Mouse (Mus musculus): ENCODE data around the gene Shcbp1. TPM values are rescaled to one million over a fixed set of nuclear protein-coding genes. Genes with fewer than 3 reads are reported as not detected.
"Not testable (repeated sequence)": the region's sequence is repeated elsewhere in the genome, so short reads cannot be mapped to it uniquely, and the experiment has no call there.

Gene Shcbp1
- polyA plus RNA-seq (2015; fragmentation: Nextera tagmentation; extraction: Ambion mirVana), result 8.2 and 23.0 TPM in 2 replicates

GRCm38 (mm10) chr8:4779254-4780055 is at the start of gene Shcbp1:
Gene Shcbp1, minus strand, starts transcription at chr8:4779567.
- ATAC-seq (ENCODE audit: low FRiP score), result peak; percentile 99
- Histone ChIP-seq H3K4me2 (peak within 1 kb of the TSS; percentile 93), H3K27ac (replicated peaks) (no peak within 1 kb of the TSS), H3K27me3 (replicated peaks) (no peaks in the 10 kb centered on the region), H3K9me3 (replicated peaks) (no peaks in the 10 kb centered on the region), H3K4me1 (peaks cover 11% of the 10 kb centered on the region), H3K4me3 (replicated peaks) (peak within 1 kb of the TSS; percentile 62), H3K9ac (replicated peaks) (peak within 1 kb of the TSS; percentile 47), H3K36me3 (no peaks in the 10 kb centered on the region)
- 7% methylated on average over 29 of the region's 29 CpGs for WGBS

GRCm38 (mm10) chr8:4808831-4809230 is 29.5 kb upstream of the Shcbp1 start:
- no peak overlapping the region for H3K9ac ChIP-seq (replicated peaks)
- no peaks in the 10 kb centered on the region for H3K9me3 ChIP-seq (replicated peaks)
- no peak overlapping the region for H3K27ac ChIP-seq (replicated peaks)
- H3K27me3 ChIP-seq (replicated peaks), result no peaks in the 10 kb centered on the region
- H3K4me3 ChIP-seq (replicated peaks), result no peak overlapping the region
- WGBS, result 91% methylated on average over 4 of the region's 4 CpGs
- H3K4me1 ChIP-seq, result no peaks in the 10 kb centered on the region
- no peaks in the 10 kb centered on the region for H3K36me3 ChIP-seq
- H3K4me2 ChIP-seq, result no peak overlapping the region
- no peak for ATAC-seq (ENCODE audit: low FRiP score)

GRCm38 (mm10) chr8:4800524-4801122 is 21.3 kb upstream of the Shcbp1 start:
- 55% methylated on average over 19 of the region's 19 CpGs for WGBS
- H3K27ac ChIP-seq (replicated peaks), result no peak overlapping the region
- H3K27me3 ChIP-seq (replicated peaks), result no peaks in the 10 kb centered on the region
- H3K4me3 ChIP-seq (replicated peaks), result no peak overlapping the region
- H3K4me2 ChIP-seq, result peak overlapping the region; percentile 27
- ATAC-seq (ENCODE audit: low FRiP score), result no peak
- H3K9ac ChIP-seq (replicated peaks), result no peak overlapping the region
- no peaks in the 10 kb centered on the region for H3K36me3 ChIP-seq
- no peaks in the 10 kb centered on the region for H3K9me3 ChIP-seq (replicated peaks)
- no peaks in the 10 kb centered on the region for H3K4me1 ChIP-seq

- H3K9me3 ChIP-seq (replicated peaks), result no peaks in the 10 kb centered on the region
- peak overlapping the region; percentile 93 for H3K4me2 ChIP-seq
- 84% methylated on average over 6 of the region's 6 CpGs for WGBS
- H3K27ac ChIP-seq (replicated peaks), result no peak overlapping the region
- H3K4me1 ChIP-seq, result peaks cover 11% of the 10 kb centered on the region
- no peak overlapping the region for H3K4me3 ChIP-seq (replicated peaks)
- ATAC-seq (ENCODE audit: low FRiP score), result no peak
- H3K36me3 ChIP-seq, result no peaks in the 10 kb centered on the region
- H3K27me3 ChIP-seq (replicated peaks), result no peaks in the 10 kb centered on the region
- H3K9ac ChIP-seq (replicated peaks), result no peak overlapping the region
Observed at GRCm38 (mm10) chr8:4778266-4778665, 1.1 kb downstream of the Shcbp1 start.

- H3K4me1 ChIP-seq, result no peaks in the 10 kb centered on the region
- H3K27ac ChIP-seq (replicated peaks), result no peak overlapping the region
- H3K4me2 ChIP-seq, result no peak overlapping the region
- H3K9ac ChIP-seq (replicated peaks), result no peak overlapping the region
- no peaks in the 10 kb centered on the region for H3K27me3 ChIP-seq (replicated peaks)
- no peak overlapping the region for H3K4me3 ChIP-seq (replicated peaks)
- no peak for ATAC-seq (ENCODE audit: low FRiP score)
- H3K9me3 ChIP-seq (replicated peaks), result no peaks in the 10 kb centered on the region
- no peaks in the 10 kb centered on the region for H3K36me3 ChIP-seq
- 94% methylated on average over 4 of the region's 4 CpGs for WGBS
Observed at GRCm38 (mm10) chr8:4764751-4765150, 14.6 kb downstream of the Shcbp1 start.

- WGBS, result 93% methylated on average over 5 of the region's 5 CpGs
- ATAC-seq (ENCODE audit: low FRiP score), result no peak
- Histone ChIP-seq H3K36me3 (no peaks in the 10 kb centered on the region), H3K4me3 (replicated peaks) (no peak overlapping the region), H3K9me3 (replicated peaks) (no peaks in the 10 kb centered on the region), H3K4me2 (no peak overlapping the region), H3K27ac (replicated peaks) (no peak overlapping the region), H3K9ac (replicated peaks) (no peak overlapping the region), H3K4me1 (no peaks in the 10 kb centered on the region), H3K27me3 (replicated peaks) (no peaks in the 10 kb centered on the region)
Observed at GRCm38 (mm10) chr8:4753048-4753447, 26.3 kb downstream of the Shcbp1 start.

- Histone ChIP-seq H3K4me1 (no peaks in the 10 kb centered on the region), H3K27ac (replicated peaks) (no peak overlapping the region), H3K27me3 (replicated peaks) (no peaks in the 10 kb centered on the region), H3K4me3 (replicated peaks) (no peak overlapping the region), H3K4me2 (no peak overlapping the region), H3K36me3 (no peaks in the 10 kb centered on the region), H3K9ac (replicated peaks) (no peak overlapping the region), H3K9me3 (replicated peaks) (no peaks in the 10 kb centered on the region)
- no peak for ATAC-seq (ENCODE audit: low FRiP score)
- 67% methylated on average over 1 of the region's 1 CpGs for WGBS
Observed at GRCm38 (mm10) chr8:4730942-4731341, 48.4 kb downstream of the Shcbp1 start.

GRCm38 (mm10) chr8:4715546-4715945 is 63.8 kb downstream of the Shcbp1 start:
- H3K9me3 ChIP-seq (replicated peaks), result no peaks in the 10 kb centered on the region
- no peak overlapping the region for H3K27ac ChIP-seq (replicated peaks)
- WGBS, result 56% methylated on average over 2 of the region's 2 CpGs
- H3K4me2 ChIP-seq, result no peak overlapping the region
- H3K4me1 ChIP-seq, result no peaks in the 10 kb centered on the region
- H3K27me3 ChIP-seq (replicated peaks), result no peaks in the 10 kb centered on the region
- H3K4me3 ChIP-seq (replicated peaks), result no peak overlapping the region
- no peaks in the 10 kb centered on the region for H3K36me3 ChIP-seq
- no peak for ATAC-seq (ENCODE audit: low FRiP score)
- no peak overlapping the region for H3K9ac ChIP-seq (replicated peaks)

GRCm38 (mm10) chr8:4708346-4708745 is 71.0 kb downstream of the Shcbp1 start:
- ATAC-seq (ENCODE audit: low FRiP score); H3K4me2 ChIP-seq; H3K27me3 ChIP-seq (replicated peaks); H3K4me1 ChIP-seq; H3K9me3 ChIP-seq (replicated peaks); H3K4me3 ChIP-seq (replicated peaks); H3K9ac ChIP-seq (replicated peaks); H3K36me3 ChIP-seq; H3K27ac ChIP-seq (replicated peaks): not testable (repeated sequence)
- 77% methylated on average over 5 of the region's 5 CpGs for WGBS

- H3K4me2 ChIP-seq; H3K4me1 ChIP-seq; ATAC-seq (ENCODE audit: low FRiP score); H3K27ac ChIP-seq (replicated peaks); H3K9me3 ChIP-seq (replicated peaks); H3K27me3 ChIP-seq (replicated peaks); H3K9ac ChIP-seq (replicated peaks); H3K4me3 ChIP-seq (replicated peaks); H3K36me3 ChIP-seq: not testable (repeated sequence)
- 88% methylated on average over 7 of the region's 7 CpGs for WGBS
Observed at GRCm38 (mm10) chr8:4707916-4708315, 71.5 kb downstream of the Shcbp1 start.

- no peaks in the 10 kb centered on the region for H3K9me3 ChIP-seq (replicated peaks)
- no peak overlapping the region for H3K9ac ChIP-seq (replicated peaks)
- ATAC-seq (ENCODE audit: low FRiP score), result no peak
- H3K36me3 ChIP-seq, result no peaks in the 10 kb centered on the region
- no peaks in the 10 kb centered on the region for H3K4me1 ChIP-seq
- WGBS, result 76% methylated on average over 1 of the region's 1 CpGs
- no peak overlapping the region for H3K27ac ChIP-seq (replicated peaks)
- no peaks in the 10 kb centered on the region for H3K27me3 ChIP-seq (replicated peaks)
- no peak overlapping the region for H3K4me3 ChIP-seq (replicated peaks)
- H3K4me2 ChIP-seq, result no peak overlapping the region
Observed at GRCm38 (mm10) chr8:4691634-4692033, 87.7 kb downstream of the Shcbp1 start.
